Mouse (Mus musculus) neutrophil, adult 5-6 weeks (primary cell): ENCODE data around the gene Prkci. TPM values are rescaled to one million over a fixed set of nuclear protein-coding genes. Genes with fewer than 3 reads are reported as not detected.

Source experiments
- ATAC-seq: fragments of 151-379, 151-347 bp; 2 replicates; pipeline ENCODE4 v1.8.0; 2017; ENCODE audit warnings: mild to moderate bottlenecking, moderate TSS enrichment; ENCODE audit not compliant: insufficient number of reproducible peaks, poor library complexity, low FRiP score, severe bottlenecking; ENCODE audit errors: extremely low read depth
- total RNA-seq: library from RNA; stranded (forward); fragments of 200-1000 nt; gene quantifications from 2 replicates; pipeline ENCODE4 v1.2.3, GENCODE M21; 2017

Gene Prkci
- 10.9 and 14.2 TPM in 2 replicates for total RNA-seq

DNA sequence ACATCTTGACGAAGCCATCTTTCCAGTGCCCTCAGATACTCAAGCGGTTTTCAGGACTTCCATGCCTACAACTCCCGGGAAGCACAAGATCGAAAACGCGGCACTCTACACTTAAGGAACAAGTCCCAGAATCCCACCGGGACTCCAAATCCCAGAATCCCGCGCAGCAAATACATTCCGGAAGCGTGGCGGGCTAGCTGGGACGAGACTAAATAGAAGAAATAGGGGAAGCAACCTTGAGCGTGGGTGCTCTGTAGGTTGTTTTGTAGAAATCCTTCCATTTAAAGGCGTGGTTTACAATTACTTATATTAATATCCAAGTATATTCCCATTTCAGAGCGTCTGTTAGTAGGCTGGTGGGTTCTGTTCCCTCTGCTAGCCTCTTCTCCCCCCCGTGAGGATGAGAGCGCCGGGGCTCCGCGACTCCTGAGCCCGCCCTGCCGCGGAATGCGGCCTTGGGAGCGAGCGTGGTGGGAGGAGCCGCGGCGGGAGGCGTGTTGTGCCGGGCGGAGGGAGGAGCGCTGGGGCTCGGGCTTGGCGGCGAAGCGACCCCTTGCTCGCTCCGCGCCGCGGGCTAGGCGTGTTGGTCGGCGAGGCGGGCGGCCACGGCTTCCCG lies at the start of gene Prkci:
Prkci (plus strand) TSS at position 465 of the 616 bp plus-strand sequence.
- peak; percentile 89 for ATAC-seq

DNA sequence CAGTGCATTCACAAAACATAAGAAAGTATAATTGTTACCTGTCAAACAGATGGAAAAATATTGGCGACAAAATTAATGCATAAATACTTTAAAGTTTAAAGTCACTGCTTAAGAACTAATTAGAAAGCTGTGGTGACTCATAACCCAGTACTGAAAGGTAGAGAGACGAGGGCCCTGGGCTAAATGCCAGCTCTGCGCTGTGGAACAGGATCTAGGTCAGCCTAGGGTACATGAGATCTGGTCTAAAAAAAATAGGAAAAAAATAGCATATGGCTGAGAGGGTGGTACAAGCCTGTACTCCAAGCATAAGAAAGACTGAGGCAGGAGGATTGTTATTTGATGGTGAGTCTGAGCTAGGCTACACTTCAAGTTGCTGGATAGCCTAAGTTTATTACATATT lies 43.9 kb upstream of the Prkci start:
- no peak for ATAC-seq

DNA sequence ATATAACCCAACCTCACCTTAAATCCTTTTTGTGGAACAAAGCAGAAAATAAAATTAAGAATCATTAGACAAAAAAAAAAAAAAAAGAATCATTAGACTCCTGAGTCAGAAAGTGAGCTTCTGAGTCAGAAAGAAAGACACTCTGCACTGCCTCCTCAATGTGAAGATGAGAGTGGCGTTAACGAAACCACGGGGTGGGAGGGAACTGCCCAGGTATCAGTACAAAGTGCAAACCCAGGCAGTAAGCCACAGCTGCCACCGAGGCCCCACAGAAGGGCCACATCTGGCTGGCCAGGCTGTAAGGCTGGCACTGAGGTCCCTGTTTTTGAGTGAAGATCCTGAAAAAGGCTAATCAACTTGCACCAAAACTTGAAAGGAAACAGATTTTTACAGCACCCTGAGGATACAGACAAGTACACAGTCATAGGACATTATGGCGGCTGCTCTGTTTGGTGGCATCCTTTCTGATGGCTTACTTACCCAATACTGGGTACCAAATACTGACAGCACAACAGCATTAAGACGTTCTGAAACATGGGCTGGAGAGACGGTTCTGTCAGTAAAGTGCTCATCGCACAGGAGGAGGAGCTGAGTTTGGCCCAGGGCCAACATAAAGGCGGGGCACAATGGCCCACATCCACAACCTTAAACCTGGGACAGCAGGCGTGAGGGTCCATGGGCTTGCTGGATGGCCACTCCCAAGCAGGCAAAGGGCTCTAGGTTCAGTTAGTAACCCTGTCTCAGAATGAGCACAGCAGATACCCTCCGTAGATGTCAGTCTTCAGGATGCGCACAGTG lies 43.1 kb upstream of the Prkci start:
- ATAC-seq: no peak

DNA sequence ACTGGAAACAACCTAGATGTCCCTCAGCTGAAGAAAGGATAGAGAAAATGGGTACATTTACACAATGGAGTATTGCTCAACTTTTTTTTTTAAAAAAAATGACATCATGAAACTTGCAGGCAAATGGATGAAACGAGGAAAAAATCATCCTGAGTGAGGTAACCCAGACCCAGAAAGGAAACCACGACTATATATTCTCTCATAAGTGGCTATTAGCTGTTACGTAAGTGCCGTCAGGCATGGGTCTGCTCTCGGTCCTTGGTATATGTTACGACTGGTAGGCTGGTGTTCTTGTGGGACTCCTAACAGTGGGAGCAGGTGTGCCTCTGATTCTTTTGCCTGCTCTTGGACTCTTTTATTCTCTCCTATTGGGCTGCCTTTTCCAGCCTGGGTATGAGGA lies 39.2 kb upstream of the Prkci start:
- ATAC-seq: no peak

DNA sequence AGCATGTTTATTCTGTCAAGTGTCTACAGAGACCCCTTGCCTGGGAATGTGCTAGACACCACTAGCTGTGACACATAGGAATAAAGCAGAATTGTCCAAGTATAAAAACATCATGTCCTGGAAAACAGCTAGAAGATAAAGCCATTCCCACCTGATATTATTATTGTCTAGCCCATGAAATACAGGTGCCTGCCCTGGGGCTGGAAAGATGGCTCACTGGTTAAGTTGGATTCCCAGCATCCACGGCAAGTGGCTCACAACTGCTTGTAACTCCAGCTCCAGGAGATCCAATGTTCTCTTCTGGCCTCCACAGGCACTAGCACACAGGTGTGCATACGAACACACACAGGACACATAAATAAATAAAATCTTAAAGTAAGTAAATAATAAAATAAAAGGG lies 36.8 kb upstream of the Prkci start:
- no peak for ATAC-seq

DNA sequence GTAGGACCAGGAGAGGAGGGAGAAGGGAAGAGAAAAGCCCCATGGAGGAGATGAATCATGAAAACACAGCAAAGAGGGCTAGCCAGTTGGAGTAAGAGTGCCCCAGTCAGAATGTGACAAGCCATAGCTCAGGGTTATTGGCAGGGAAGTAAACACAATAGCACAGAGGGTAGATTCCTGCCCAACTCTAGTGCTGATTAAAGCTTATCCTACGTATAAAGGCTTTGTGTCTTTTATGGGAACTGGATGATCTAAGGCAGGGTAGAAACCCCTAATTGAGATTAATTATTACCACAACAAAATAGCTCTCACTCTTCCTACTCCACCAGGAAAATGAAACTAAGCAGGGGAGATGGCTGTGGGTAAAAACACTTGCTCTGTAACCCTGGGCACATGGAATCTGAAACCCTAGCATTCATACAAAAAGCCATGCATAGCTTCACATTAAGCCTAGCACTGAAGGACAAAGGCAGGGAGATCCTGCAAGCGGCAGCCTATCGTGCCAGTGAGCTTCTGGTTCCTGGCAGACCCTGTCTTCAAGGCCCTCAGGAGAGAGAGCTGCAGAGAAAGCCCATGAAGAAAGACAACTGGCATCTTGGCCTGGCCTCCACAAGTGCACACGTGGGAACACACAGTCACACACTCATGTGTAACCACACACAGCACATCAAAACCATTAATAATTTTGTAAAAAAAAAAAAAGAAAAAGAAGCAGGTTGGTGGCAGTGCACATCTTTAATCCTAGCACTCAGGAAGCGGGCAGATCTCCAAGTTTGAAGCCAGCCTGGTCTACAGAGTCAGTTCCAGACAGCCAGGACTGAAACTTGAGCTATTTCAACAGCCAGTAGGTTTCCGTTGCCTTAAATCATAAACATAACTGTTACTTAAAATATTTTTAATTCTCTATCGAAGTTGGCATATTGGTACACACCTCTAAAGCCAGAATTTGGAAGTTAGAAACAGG lies 35.4 kb upstream of the Prkci start:
- no peak for ATAC-seq

DNA sequence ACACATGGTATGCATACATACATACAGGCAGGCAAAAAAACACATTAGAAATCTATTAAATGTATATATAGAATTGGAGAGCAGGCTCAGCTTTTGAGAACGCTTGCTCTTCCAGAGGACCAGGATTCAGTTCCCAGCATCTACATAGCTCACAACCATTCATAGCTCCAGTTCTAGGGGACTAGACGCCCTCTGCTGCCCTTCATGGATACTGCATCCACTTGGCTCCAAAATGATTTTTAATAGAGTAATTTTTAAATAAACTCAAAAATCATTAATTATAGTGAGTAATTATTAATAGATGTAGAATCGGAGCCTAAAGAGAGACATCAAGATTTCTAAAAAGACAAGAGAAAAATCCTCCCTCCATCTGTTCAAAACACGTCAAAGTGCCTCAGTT lies 32.4 kb upstream of the Prkci start:
- no peak for ATAC-seq

DNA sequence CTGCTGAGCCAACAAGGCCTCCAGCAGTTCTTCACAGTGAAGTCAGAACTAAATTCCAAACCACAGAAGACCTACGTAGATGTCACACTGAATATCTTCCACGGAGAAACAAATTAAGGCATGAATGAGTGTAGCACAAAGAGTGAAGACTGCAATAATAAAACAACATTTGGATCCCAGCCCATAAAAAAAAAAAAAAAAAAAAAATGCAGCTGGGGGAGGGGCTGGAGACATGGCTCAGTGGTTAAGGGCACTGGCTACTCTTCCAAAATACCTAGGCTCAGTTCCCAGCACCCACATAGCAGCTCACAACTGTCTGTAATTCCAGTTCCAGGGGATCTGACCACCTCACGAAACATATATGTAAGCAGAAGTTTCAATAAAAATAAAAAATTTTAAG lies 31.3 kb upstream of the Prkci start:
- no peak for ATAC-seq

DNA sequence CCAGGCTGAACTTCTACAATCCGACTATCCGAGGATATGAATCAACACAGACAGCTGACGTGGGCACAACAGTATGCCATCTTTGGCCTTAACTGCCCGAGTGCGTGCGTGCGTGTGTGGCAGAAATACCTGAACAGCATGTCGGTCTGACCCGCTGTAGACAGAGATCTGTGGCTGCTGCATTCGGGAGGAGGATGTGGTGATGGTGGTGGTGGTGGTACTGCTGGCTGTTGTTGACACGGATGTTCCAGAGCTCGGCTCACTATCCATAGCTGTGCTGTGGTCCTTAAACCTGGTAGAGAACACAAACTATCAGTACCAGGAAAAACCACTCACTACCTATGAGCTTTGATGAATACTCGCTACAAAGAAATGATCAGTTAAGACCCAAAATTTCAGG lies 29.9 kb upstream of the Prkci start:
- no peak for ATAC-seq

DNA sequence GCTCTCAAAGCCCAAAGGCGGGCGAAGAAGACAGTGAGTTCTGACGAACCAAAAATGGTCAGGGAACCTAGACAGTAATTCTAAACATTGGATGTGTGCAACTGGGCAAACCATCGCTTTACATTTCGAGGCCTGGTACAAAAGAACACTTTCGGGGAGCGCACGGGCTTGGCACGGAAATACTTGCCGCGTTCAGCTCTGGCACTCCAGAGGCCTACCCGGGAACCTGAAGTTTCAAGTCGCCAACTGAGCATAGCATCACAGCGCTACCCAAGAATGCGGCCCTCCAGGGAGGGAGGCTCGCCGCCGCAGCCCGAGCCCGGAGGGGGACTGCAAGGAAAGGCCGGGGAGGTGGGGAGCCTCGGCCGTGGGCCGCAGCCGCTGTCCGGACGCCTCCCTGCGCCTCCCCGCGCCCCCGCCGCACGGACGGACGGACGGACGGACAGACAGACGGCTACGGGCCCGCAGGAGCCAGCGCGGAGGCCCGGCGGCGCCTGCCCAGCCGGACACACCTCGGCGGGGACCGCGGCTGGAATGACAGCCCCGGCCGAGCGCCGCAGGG lies 26.9 kb upstream of the Prkci start:
- peak; percentile 56 for ATAC-seq

DNA sequence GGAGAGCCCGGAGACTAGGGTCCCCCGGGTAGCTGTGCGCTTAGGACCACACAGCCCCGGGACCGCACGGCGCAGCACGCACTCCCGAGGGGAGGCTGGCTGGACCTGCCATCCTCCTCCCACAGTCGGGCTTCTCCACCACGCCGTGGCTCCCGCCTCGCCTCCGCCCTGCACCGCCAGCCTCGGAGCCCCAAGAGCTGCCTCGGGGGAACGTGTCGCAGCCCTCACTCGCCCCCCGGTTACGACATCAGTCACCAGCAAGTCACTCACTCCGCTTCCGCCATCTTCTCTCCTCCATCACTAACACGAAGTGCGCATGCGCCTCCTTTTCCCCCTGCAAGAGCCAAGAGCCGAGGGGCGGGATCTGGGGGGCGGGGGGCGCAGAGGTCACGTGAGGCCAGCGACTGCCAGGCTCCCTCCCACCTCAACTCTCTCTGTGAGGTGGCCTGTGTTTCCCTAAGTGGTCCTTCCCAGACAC lies 26.4 kb upstream of the Prkci start, which contains the start of gene Phc3:
Phc3 (minus strand) TSS at position 312 of the 478 bp plus-strand sequence.
- peak; percentile 88 for ATAC-seq

DNA sequence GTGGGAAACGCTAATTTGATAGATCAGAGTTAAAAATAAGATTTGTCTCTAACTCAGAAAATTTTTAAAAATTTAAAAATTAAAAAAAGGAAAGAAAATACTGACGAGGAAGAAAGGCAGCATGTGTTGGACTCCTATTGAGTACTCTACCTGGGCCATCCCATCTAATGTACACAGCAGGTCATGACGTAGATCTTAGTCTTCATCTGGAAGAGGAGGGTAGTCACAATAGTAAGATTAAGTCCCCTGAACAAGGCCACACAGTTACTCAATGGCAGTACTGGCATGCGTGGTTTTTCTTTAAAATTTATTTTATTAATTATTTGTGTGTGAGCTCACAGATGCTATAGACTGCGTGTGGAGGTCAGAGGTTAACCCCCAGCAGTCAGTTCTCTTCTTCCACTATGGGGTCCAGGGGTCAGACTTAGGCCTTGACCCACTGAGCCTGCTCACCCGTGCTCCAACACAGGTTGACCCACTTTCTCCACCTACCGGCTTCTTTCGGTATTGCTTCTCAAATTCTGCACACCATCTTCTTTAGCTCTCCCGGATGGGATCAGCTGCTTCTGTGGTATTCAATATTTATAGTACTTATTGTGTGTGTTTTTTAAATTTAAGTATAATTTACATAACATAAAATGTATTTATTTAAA lies 20.3 kb upstream of the Prkci start:
- peak; percentile 87 for ATAC-seq

DNA sequence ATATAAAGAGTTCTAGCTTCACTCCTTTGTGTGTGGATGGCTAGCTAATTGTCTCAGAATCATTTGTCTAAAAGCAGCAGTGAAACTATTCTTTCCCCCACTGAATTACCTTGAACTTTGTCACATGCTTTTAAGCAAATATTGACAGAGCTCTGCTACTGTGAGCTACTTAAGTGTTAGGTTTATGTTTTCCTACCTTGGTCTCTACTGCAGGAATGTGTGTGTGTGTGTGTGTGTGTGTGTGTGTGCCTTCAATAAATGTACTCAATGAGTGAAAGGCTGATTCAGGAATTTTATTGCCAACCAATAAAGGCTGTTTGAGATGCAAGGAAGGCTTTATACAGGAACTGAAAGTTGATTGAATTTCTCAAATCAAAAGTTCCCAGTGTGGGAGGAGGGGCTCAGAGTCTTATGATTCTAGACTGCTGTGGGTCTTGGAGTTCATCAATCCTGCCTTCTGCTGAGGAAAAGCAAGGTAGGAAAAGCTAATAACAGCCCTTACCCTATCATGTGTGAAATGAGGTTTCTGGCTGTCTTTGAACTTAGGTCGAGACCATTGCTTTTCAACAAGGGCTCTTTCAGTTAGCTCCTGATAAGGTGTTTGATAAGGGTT lies 18.4 kb upstream of the Prkci start:
- ATAC-seq: no peak

DNA sequence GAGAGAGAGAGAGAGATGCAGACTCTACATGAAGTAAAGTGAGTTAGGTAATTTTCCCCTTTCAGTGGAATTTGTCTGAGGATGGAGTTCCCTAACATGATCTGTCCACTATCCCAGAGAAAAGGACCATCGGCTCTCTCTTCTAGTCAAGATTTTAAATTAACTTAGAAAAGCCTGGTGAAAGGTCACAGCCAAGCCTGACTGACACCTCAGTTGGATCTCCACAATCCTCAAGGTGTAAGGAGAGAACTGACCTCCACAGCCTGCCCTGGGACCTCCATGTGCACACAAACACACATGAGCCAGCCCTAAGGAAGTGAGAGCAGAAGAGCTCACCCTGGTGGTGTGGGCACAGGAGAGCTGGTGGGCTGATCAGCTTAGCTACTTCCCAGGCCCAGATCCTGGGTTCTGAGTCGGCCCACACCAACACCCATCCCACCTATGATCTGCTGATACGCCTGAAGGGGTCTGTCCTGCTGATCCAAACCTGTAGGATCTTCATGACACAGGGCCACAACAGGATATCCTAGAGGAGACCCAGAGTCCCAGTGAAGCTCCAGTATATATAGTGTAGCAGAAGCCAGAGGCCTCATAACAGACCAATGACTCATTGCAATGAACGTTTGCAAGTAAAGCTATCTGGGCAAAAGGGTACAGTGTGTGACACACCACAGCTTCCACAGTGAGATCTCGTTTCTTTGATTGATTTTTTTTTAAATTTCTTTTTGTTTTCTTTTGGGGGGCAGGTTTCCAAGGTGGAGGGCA lies 13.7 kb upstream of the Prkci start:
- no peak for ATAC-seq

DNA sequence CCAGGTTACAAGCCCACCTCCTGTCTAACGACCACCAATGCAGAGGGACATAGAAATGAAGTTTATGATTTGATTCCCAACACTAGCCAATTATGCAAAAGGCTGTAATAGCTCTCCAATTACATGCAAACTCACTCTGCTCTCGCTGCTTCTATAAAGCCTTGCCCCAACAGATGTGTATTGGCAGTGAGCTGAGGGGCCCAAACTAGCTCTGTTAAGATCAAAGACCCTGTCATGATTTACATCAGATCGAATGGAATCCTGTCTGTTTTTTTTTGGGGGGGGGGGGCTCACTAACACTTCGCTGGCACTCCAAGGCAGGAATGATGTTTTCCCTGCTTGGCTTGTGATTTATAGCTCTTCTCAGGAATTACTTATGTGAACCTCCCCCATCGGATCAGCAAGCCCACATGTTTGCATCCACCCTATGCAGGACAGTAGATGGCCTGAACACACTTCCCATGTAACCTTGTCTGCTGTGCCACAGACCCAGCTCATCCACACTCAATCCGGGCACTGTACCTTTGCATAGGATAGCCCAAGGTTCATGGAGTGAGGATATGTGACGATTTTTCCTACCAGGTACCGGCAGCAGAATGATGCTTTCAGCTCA lies 12.5 kb upstream of the Prkci start:
- no peak for ATAC-seq

DNA sequence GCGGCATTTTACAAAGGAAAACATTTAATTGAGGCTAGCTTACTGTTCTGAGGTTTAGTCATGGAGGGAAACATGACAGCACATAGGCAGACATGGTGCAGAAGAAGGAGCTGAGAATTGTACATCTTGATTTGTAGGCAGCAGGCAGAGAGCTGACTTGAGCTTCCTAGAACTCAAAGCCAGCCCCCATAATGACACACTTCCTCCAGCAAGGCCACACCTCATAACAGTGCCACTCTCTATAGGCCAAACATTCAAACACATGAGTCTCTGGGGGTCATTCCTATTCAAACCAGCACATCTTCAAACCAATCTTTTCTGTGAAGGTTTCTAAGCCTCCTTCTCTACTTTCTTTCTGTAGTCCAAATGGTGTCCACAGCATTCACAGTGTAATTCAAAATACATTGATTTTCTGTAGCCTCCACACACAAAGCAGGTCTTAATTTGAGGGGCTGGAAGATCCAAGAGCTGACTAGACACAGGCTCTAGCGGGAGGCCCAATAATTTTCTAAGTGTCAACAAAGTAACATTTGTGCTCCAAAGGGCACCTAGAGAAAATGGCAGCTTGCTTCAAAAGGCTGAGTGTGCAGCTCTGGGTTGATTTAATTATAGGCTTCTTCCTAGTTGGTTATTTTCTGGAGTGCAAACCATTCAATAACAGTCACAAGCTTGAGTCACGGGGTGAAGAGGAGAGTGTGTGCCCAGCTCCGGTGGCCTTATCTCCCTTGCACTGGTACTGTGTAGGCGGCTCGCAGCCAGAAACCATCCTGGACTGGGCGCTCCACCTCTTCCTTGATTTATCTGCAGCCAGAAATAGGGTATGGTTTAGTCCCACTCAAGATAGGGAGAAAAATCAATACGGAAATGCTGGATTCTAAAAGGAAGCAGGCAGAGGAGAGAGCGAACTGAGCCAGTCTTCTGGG lies 7.9 kb upstream of the Prkci start:
- no peak for ATAC-seq
